Mouse (Mus musculus) embryo, embryonic 11 days (tissue): ENCODE measurements around the gene Med13l.

Experiments
- DNase-seq: peaks from one replicate; pipeline ENCODE4 v3.0.0-alpha.2; 2015

Med13l gene

GRCm38 (mm10) chr5:118663999-118664398 is 103.5 kb downstream of the Med13l start:
- DNase-seq, result no peak

- no peak for DNase-seq
Observed at GRCm38 (mm10) chr5:118665023-118665422, 104.5 kb downstream of the Med13l start.

- peak; percentile 77 for DNase-seq
Observed at GRCm38 (mm10) chr5:118666437-118667207, 106.1 kb downstream of the Med13l start.

GRCm38 (mm10) chr5:118667863-118668262 is 107.4 kb downstream of the Med13l start:
- DNase-seq, result no peak

GRCm38 (mm10) chr5:118668931-118669330 is 108.5 kb downstream of the Med13l start:
- peak; percentile 58 for DNase-seq

GRCm38 (mm10) chr5:118672111-118672510 is 111.6 kb downstream of the Med13l start:
- no peak for DNase-seq

- peak; percentile 42 for DNase-seq
Observed at GRCm38 (mm10) chr5:118673859-118674258, 113.4 kb downstream of the Med13l start.

- DNase-seq, result no peak
Observed at GRCm38 (mm10) chr5:118674321-118674720, 113.8 kb downstream of the Med13l start.

- no peak for DNase-seq
Observed at GRCm38 (mm10) chr5:118675697-118676096, 115.2 kb downstream of the Med13l start.

GRCm38 (mm10) chr5:118676151-118676918 is 115.9 kb downstream of the Med13l start:
- DNase-seq, result no peak

GRCm38 (mm10) chr5:118679283-118679835 is 118.9 kb downstream of the Med13l start:
- DNase-seq, result no peak

- no peak for DNase-seq
Observed at GRCm38 (mm10) chr5:118680853-118681252, 120.4 kb downstream of the Med13l start.

- no peak for DNase-seq
Observed at GRCm38 (mm10) chr5:118682007-118682406, 121.5 kb downstream of the Med13l start.

- no peak for DNase-seq
Observed at GRCm38 (mm10) chr5:118685145-118685544, 124.7 kb downstream of the Med13l start.

- no peak for DNase-seq
Observed at GRCm38 (mm10) chr5:118686021-118686420, 125.5 kb downstream of the Med13l start.

GRCm38 (mm10) chr5:118688886-118689835 is 128.7 kb downstream of the Med13l start:
- no peak for DNase-seq

GRCm38 (mm10) chr5:118691025-118691709 is 130.7 kb downstream of the Med13l start:
- no peak for DNase-seq

GRCm38 (mm10) chr5:118691710-118692040 is 131.2 kb downstream of the Med13l start:
- no peak for DNase-seq

GRCm38 (mm10) chr5:118693996-118694395 is 133.5 kb downstream of the Med13l start:
- DNase-seq, result no peak

- DNase-seq, result no peak
Observed at GRCm38 (mm10) chr5:118697073-118697472, 136.6 kb downstream of the Med13l start.

- DNase-seq, result no peak
Observed at GRCm38 (mm10) chr5:118700978-118701377, 140.5 kb downstream of the Med13l start.

GRCm38 (mm10) chr5:118702674-118703073 is 142.2 kb downstream of the Med13l start:
- peak; percentile 22 for DNase-seq
